Mouse (Mus musculus): Measurements from ENCODE around the gene Grin2a.

Gene Grin2a

GRCm38 (mm10) chr16:9751045-9751569 lies 244.3 kb downstream of the Grin2a start:
- DNase-seq (ENCODE audit: low spot score) = no peak

GRCm38 (mm10) chr16:9749661-9750060 lies 245.7 kb downstream of the Grin2a start:
- no peak for DNase-seq (ENCODE audit: low spot score)

GRCm38 (mm10) chr16:9742443-9742842 lies 252.9 kb downstream of the Grin2a start:
- no peak for DNase-seq (ENCODE audit: low spot score)

- DNase-seq (ENCODE audit: low spot score) = no peak
Observed at GRCm38 (mm10) chr16:9738679-9739078, 256.7 kb downstream of the Grin2a start.

- no peak for DNase-seq (ENCODE audit: low spot score)
Observed at GRCm38 (mm10) chr16:9737131-9737530, 258.2 kb downstream of the Grin2a start.

- no peak for DNase-seq (ENCODE audit: low spot score)
Observed at GRCm38 (mm10) chr16:9735365-9736080, 259.8 kb downstream of the Grin2a start.

GRCm38 (mm10) chr16:9727603-9728002 lies 267.8 kb downstream of the Grin2a start:
- DNase-seq (ENCODE audit: low spot score) = no peak

- DNase-seq (ENCODE audit: low spot score) = no peak
Observed at GRCm38 (mm10) chr16:9725578-9726113, 269.7 kb downstream of the Grin2a start.

- DNase-seq (ENCODE audit: low spot score) = no peak
Observed at GRCm38 (mm10) chr16:9711398-9711797, 284.0 kb downstream of the Grin2a start.

GRCm38 (mm10) chr16:9709921-9710320 lies 285.4 kb downstream of the Grin2a start:
- DNase-seq (ENCODE audit: low spot score) = no peak

GRCm38 (mm10) chr16:9697141-9697540 lies 298.2 kb downstream of the Grin2a start:
- DNase-seq (ENCODE audit: low spot score) = no peak

GRCm38 (mm10) chr16:9694081-9694480 lies 301.3 kb downstream of the Grin2a start:
- DNase-seq (ENCODE audit: low spot score) = no peak

- no peak for DNase-seq (ENCODE audit: low spot score)
Observed at GRCm38 (mm10) chr16:9688523-9689140, 306.7 kb downstream of the Grin2a start.

GRCm38 (mm10) chr16:9680572-9680971 lies 314.8 kb downstream of the Grin2a start:
- no peak for DNase-seq (ENCODE audit: low spot score)

- peak; percentile 45 for DNase-seq (ENCODE audit: low spot score)
Observed at GRCm38 (mm10) chr16:9679994-9680393, 315.4 kb downstream of the Grin2a start.

- DNase-seq (ENCODE audit: low spot score) = no peak
Observed at GRCm38 (mm10) chr16:9678750-9679149, 316.6 kb downstream of the Grin2a start.

- peak; percentile 24 for DNase-seq (ENCODE audit: low spot score)
Observed at GRCm38 (mm10) chr16:9672390-9672789, 323.0 kb downstream of the Grin2a start.

GRCm38 (mm10) chr16:9671222-9671621 lies 324.1 kb downstream of the Grin2a start:
- DNase-seq (ENCODE audit: low spot score) = no peak

- DNase-seq (ENCODE audit: low spot score) = no peak
Observed at GRCm38 (mm10) chr16:9670750-9671161, 324.6 kb downstream of the Grin2a start.

- no peak for DNase-seq (ENCODE audit: low spot score)
Observed at GRCm38 (mm10) chr16:9665896-9666295, 329.5 kb downstream of the Grin2a start.

- DNase-seq (ENCODE audit: low spot score) = no peak
Observed at GRCm38 (mm10) chr16:9664060-9664459, 331.3 kb downstream of the Grin2a start.

GRCm38 (mm10) chr16:9663508-9663907 lies 331.9 kb downstream of the Grin2a start:
- no peak for DNase-seq (ENCODE audit: low spot score)

Data from retina, embryonic 14.5 days (tissue).